Mouse (Mus musculus): Measurements from ENCODE around the gene 4933425L06Rik. TPM values are rescaled to one million over a fixed set of nuclear protein-coding genes. Genes with fewer than 3 reads are reported as not detected.

The 4933425L06Rik gene
- polyA plus RNA-seq, 2 experiments = not detected

- no peak for TF ChIP-seq POLR2A (IDR thresholded peaks at IDR 0.05; ENCODE audit: borderline replicate concordance, extremely low read depth, insufficient read depth, insufficient read length)
- H3K27me3 ChIP-seq (ENCODE audit: control insufficient read depth, insufficient read depth, low read length) = no peaks in the 10 kb centered on the region
- H3K4me3 ChIP-seq (replicated peaks; ENCODE audit: low read length) = no peak overlapping the region
- H3K36me3 ChIP-seq (ENCODE audit: control insufficient read depth, insufficient read depth, low read length) = no peaks in the 10 kb centered on the region
- H3K9ac ChIP-seq (ENCODE audit: low read depth, low read length, severe bottlenecking) = no peak overlapping the region
- H3K4me2 ChIP-seq (replicated peaks; ENCODE audit: low read depth, low read length, severe bottlenecking) = no peak overlapping the region
- ATAC-seq (ENCODE audit: low FRiP score, low read depth) (no peak), DNase-seq (ENCODE audit: low spot score) (no peak)
- no peaks in the 10 kb centered on the region for H3K9me3 ChIP-seq (ENCODE audit: control insufficient read depth, low read length)
- H3K4me1 ChIP-seq (ENCODE audit: control insufficient read depth, insufficient read depth, low read length) = no peaks in the 10 kb centered on the region
- 71% methylated on average over 2 of the region's 2 CpGs for WGBS
- H3K27ac ChIP-seq (replicated peaks; ENCODE audit: low read depth, low read length) = no peak overlapping the region
Measured at GRCm38 (mm10) chr13:105132776-105133175, 50.9 kb downstream of the 4933425L06Rik start.

DNA sequence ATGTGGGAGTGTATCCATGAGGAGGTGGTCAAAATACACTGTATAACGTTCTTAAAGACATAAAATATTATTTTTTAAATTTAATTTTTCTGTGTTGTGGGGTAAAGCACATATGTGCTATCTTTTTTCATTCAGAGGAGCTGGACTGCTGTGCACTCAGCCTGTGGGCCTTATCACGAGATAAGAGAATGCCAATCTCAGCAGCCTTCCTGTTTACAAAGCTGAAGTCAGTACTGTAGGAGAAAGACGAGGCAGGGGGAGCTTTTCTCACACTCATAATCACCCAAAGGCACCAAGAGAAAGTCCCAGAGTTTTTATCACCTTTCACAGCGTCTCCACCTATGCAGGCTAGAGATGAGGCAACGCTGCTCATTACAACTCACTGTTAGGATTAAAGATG is 52.5 kb downstream of the 4933425L06Rik start:
- no peaks in the 10 kb centered on the region for H3K27me3 ChIP-seq (ENCODE audit: control insufficient read depth, insufficient read depth, low read length)
- no peak overlapping the region for H3K4me3 ChIP-seq (replicated peaks; ENCODE audit: low read length)
- H3K36me3 ChIP-seq (ENCODE audit: control insufficient read depth, insufficient read depth, low read length) = no peaks in the 10 kb centered on the region
- DNase-seq (ENCODE audit: low spot score) (no peak), ATAC-seq (ENCODE audit: low FRiP score, low read depth) (no peak)
- H3K4me2 ChIP-seq (replicated peaks; ENCODE audit: low read depth, low read length, severe bottlenecking) = no peak overlapping the region
- no peaks in the 10 kb centered on the region for H3K9me3 ChIP-seq (ENCODE audit: control insufficient read depth, low read length)
- H3K27ac ChIP-seq (replicated peaks; ENCODE audit: low read depth, low read length) = no peak overlapping the region
- H3K4me1 ChIP-seq (ENCODE audit: control insufficient read depth, insufficient read depth, low read length) = no peaks in the 10 kb centered on the region
- WGBS = 68% methylated on average over 5 of the region's 5 CpGs
- no peak for TF ChIP-seq POLR2A (IDR thresholded peaks at IDR 0.05; ENCODE audit: borderline replicate concordance, extremely low read depth, insufficient read depth, insufficient read length)
- no peak overlapping the region for H3K9ac ChIP-seq (ENCODE audit: low read depth, low read length, severe bottlenecking)

DNA sequence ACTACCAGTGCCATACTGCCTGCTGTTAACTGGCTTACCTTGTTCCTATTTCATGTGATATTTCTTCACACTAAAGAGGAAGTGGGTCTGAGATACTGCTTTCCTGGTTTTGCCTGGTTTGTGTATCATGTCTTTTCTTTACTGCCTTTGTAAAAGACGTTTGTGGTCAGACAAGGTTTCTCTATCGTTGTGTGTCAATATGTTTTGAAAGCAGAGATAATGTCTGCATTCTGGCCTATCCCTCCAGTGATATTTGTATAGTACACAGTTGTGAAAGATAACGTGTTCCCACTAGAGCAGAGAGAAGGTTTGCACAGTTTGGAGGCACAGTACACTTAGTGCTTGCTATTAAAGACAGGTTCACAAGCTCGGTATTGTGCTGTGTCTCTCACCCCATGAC is 58.0 kb downstream of the 4933425L06Rik start:
- Histone ChIP-seq H3K9ac (ENCODE audit: low read depth, low read length, severe bottlenecking) (no peak overlapping the region), H3K4me2 (replicated peaks; ENCODE audit: low read depth, low read length, severe bottlenecking) (no peak overlapping the region), H3K27me3 (ENCODE audit: control insufficient read depth, insufficient read depth, low read length) (no peaks in the 10 kb centered on the region), H3K4me3 (replicated peaks; ENCODE audit: low read length) (no peak overlapping the region), H3K27ac (replicated peaks; ENCODE audit: low read depth, low read length) (no peak overlapping the region), H3K9me3 (ENCODE audit: control insufficient read depth, low read length) (no peaks in the 10 kb centered on the region), H3K36me3 (ENCODE audit: control insufficient read depth, insufficient read depth, low read length) (no peaks in the 10 kb centered on the region), H3K4me1 (ENCODE audit: control insufficient read depth, insufficient read depth, low read length) (no peaks in the 10 kb centered on the region)
- no peak for TF ChIP-seq POLR2A (IDR thresholded peaks at IDR 0.05; ENCODE audit: borderline replicate concordance, extremely low read depth, insufficient read depth, insufficient read length)
- no peak for ATAC-seq (ENCODE audit: low FRiP score, low read depth)
- DNase-seq (ENCODE audit: low spot score) = no peak
- WGBS = 81% methylated on average over 4 of the region's 4 CpGs

DNA sequence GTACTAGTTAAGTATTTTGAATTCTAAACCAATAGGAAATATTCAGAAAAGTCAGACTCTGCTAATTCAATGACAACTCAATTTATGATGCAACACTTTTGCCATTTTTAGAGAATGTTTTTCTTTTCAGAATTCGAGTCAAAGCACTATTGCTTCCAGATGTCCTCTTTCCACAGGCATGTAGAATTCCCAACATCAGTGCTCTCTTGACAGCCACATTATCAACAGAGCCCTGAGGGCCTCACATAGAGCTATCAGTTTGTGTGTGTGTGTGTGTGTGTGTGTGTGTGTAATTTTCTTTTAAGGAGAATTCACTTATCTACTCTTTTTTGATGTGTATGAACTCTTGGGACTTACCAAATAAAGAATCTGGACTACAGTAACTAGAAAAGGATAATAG is 64.9 kb downstream of the 4933425L06Rik start:
- ATAC-seq (ENCODE audit: low FRiP score, low read depth) (no peak), DNase-seq (ENCODE audit: low spot score) (peak; percentile 56)
- 8% methylated on average over 1 of the region's 1 CpGs for WGBS

GRCm38 (mm10) chr13:105147795-105148418 is 66.0 kb downstream of the 4933425L06Rik start:
- H3K4me1 ChIP-seq (ENCODE audit: control insufficient read depth, insufficient read depth, low read length) = no peaks in the 10 kb centered on the region
- peak; percentile 9 for DNase-seq (ENCODE audit: low spot score)
- H3K36me3 ChIP-seq (ENCODE audit: control insufficient read depth, insufficient read depth, low read length) = no peaks in the 10 kb centered on the region
- no peak overlapping the region for H3K4me3 ChIP-seq (replicated peaks; ENCODE audit: low read length)
- no peak overlapping the region for H3K9ac ChIP-seq (ENCODE audit: low read depth, low read length, severe bottlenecking)
- 53% methylated on average over 4 of the region's 4 CpGs for WGBS
- H3K27ac ChIP-seq (replicated peaks; ENCODE audit: low read depth, low read length) = no peak overlapping the region
- H3K9me3 ChIP-seq (ENCODE audit: control insufficient read depth, low read length) = no peaks in the 10 kb centered on the region
- no peak for ATAC-seq (ENCODE audit: low FRiP score, low read depth)
- no peak overlapping the region for H3K4me2 ChIP-seq (replicated peaks; ENCODE audit: low read depth, low read length, severe bottlenecking)
- no peaks in the 10 kb centered on the region for H3K27me3 ChIP-seq (ENCODE audit: control insufficient read depth, insufficient read depth, low read length)
- no peak for TF ChIP-seq POLR2A (IDR thresholded peaks at IDR 0.05; ENCODE audit: borderline replicate concordance, extremely low read depth, insufficient read depth, insufficient read length)

More for the DNA sequence above, 64.9 kb downstream of the 4933425L06Rik start:
- no peaks in the 10 kb centered on the region for H3K4me1 ChIP-seq (ENCODE audit: control insufficient read depth, insufficient read depth, low read length)
- H3K4me3 ChIP-seq (replicated peaks; ENCODE audit: low read length) = no peak overlapping the region
- no peaks in the 10 kb centered on the region for H3K36me3 ChIP-seq (ENCODE audit: control insufficient read depth, insufficient read depth, low read length)
- H3K9me3 ChIP-seq (ENCODE audit: control insufficient read depth, low read length) = no peaks in the 10 kb centered on the region
- H3K4me2 ChIP-seq (replicated peaks; ENCODE audit: low read depth, low read length, severe bottlenecking) = no peak overlapping the region
- no peak overlapping the region for H3K27ac ChIP-seq (replicated peaks; ENCODE audit: low read depth, low read length)
- no peak for TF ChIP-seq POLR2A (IDR thresholded peaks at IDR 0.05; ENCODE audit: borderline replicate concordance, extremely low read depth, insufficient read depth, insufficient read length)
- H3K9ac ChIP-seq (ENCODE audit: low read depth, low read length, severe bottlenecking) = no peak overlapping the region
- no peaks in the 10 kb centered on the region for H3K27me3 ChIP-seq (ENCODE audit: control insufficient read depth, insufficient read depth, low read length)
